Mouse (Mus musculus): ENCODE measurements at regions not wholly inside any gene's neighbourhood (a gene's known extent, or its start where the extent isn't known, plus 50 kb on each side); places are given as distances from the start of the nearest gene placed in this dataset.

- no peak for DNase-seq (ENCODE audit: low spot score)
Observed at GRCm38 (mm10) chr8:102575523-102575922, 209.9 kb downstream of the Cdh11 start.

- DNase-seq (ENCODE audit: low spot score): no peak
Observed at GRCm38 (mm10) chr8:102567779-102568178, 217.7 kb downstream of the Cdh11 start.

GRCm38 (mm10) chr8:102554213-102554612 is 231.2 kb downstream of the Cdh11 start:
- no peak for DNase-seq (ENCODE audit: low spot score)

GRCm38 (mm10) chr8:102553348-102553935 is 232.0 kb downstream of the Cdh11 start:
- peak; percentile 33 for DNase-seq (ENCODE audit: low spot score)

- no peak for DNase-seq (ENCODE audit: low spot score)
Observed at GRCm38 (mm10) chr8:102538886-102539285, 246.6 kb downstream of the Cdh11 start.

- no peak for DNase-seq (ENCODE audit: low spot score)
Observed at GRCm38 (mm10) chr8:102538068-102538467, 247.4 kb downstream of the Cdh11 start.

- DNase-seq (ENCODE audit: low spot score): no peak
Observed at GRCm38 (mm10) chr8:102518446-102518845, 267.0 kb downstream of the Cdh11 start.

GRCm38 (mm10) chr8:102515748-102516147 is 269.7 kb downstream of the Cdh11 start:
- peak; percentile 33 for DNase-seq (ENCODE audit: low spot score)

- DNase-seq (ENCODE audit: low spot score): no peak
Observed at GRCm38 (mm10) chr8:102514805-102515424, 270.5 kb downstream of the Cdh11 start.

- DNase-seq (ENCODE audit: low spot score): no peak
Observed at GRCm38 (mm10) chr8:102500751-102501150, 284.7 kb downstream of the Cdh11 start.

GRCm38 (mm10) chr8:102500202-102500601 is 285.2 kb downstream of the Cdh11 start:
- DNase-seq (ENCODE audit: low spot score): no peak

- peak; percentile 17 for DNase-seq (ENCODE audit: low spot score)
Observed at GRCm38 (mm10) chr8:102499091-102499490, 286.4 kb downstream of the Cdh11 start.

- DNase-seq (ENCODE audit: low spot score): no peak
Observed at GRCm38 (mm10) chr8:102497160-102497559, 288.3 kb downstream of the Cdh11 start.

- no peak for DNase-seq (ENCODE audit: low spot score)
Observed at GRCm38 (mm10) chr8:102496698-102497097, 288.7 kb downstream of the Cdh11 start.

- no peak for DNase-seq (ENCODE audit: low spot score)
Observed at GRCm38 (mm10) chr8:102496021-102496420, 289.4 kb downstream of the Cdh11 start.

GRCm38 (mm10) chr8:102491015-102491414 is 294.4 kb downstream of the Cdh11 start:
- no peak for DNase-seq (ENCODE audit: low spot score)

GRCm38 (mm10) chr8:102488284-102488683 is 297.2 kb downstream of the Cdh11 start:
- no peak for DNase-seq (ENCODE audit: low spot score)

GRCm38 (mm10) chr8:102487796-102488195 is 297.6 kb downstream of the Cdh11 start:
- no peak for DNase-seq (ENCODE audit: low spot score)

- no peak for DNase-seq (ENCODE audit: low spot score)
Observed at GRCm38 (mm10) chr8:102475166-102475802, 310.2 kb downstream of the Cdh11 start.

GRCm38 (mm10) chr8:102474192-102474591 is 311.2 kb downstream of the Cdh11 start:
- no peak for DNase-seq (ENCODE audit: low spot score)

- no peak for DNase-seq (ENCODE audit: low spot score)
Observed at GRCm38 (mm10) chr8:102471352-102471751, 314.1 kb downstream of the Cdh11 start.

- DNase-seq (ENCODE audit: low spot score): no peak
Observed at GRCm38 (mm10) chr8:102462601-102463000, 322.8 kb downstream of the Cdh11 start.

- DNase-seq (ENCODE audit: low spot score): no peak
Observed at GRCm38 (mm10) chr8:102443006-102443405, 342.4 kb downstream of the Cdh11 start.

Measured in layer of hippocampus, adult 11-12 months (tissue).